Mouse (Mus musculus): Measurements from ENCODE around the gene Farsa.
"Not testable (repeated sequence)": the region's sequence is repeated elsewhere in the genome, so short reads cannot be mapped to it uniquely, and the experiment has no call there.

Gene Farsa

GRCm38 (mm10) chr8:84873016-84873415 is 16.2 kb downstream of the Farsa start:
- no peak for DNase-seq (ENCODE audit: low spot score in 2 of 2)

- no peak for DNase-seq (ENCODE audit: low spot score in 2 of 2)
Measured at GRCm38 (mm10) chr8:84874339-84874738, 17.6 kb downstream of the Farsa start.

GRCm38 (mm10) chr8:84877297-84878035 is 20.7 kb downstream of the Farsa start:
- DNase-seq (ENCODE audit: low spot score in 2 of 2) = no peak

- no peak for DNase-seq (ENCODE audit: low spot score in 2 of 2)
Measured at GRCm38 (mm10) chr8:84878915-84879314, 22.1 kb downstream of the Farsa start.

GRCm38 (mm10) chr8:84884728-84885127 is 27.9 kb downstream of the Farsa start:
- no peak for DNase-seq (ENCODE audit: low spot score in 2 of 2)

GRCm38 (mm10) chr8:84888280-84888679 is 31.5 kb downstream of the Farsa start:
- no peak for DNase-seq (ENCODE audit: low spot score in 2 of 2)

- no peak for DNase-seq (ENCODE audit: low spot score in 2 of 2)
Measured at GRCm38 (mm10) chr8:84889141-84889540, 32.4 kb downstream of the Farsa start.

- peak in 1 of 2 experiments; percentile 2 for DNase-seq (ENCODE audit: low spot score in 2 of 2)
Measured at GRCm38 (mm10) chr8:84892993-84893708, 36.4 kb downstream of the Farsa start.

GRCm38 (mm10) chr8:84893709-84894134 is 36.9 kb downstream of the Farsa start, which contains the start of gene Gcdh:
Gene Gcdh, minus strand, starts transcription at chr8:84893921.
- DNase-seq (ENCODE audit: low spot score in 2 of 2) = peak; percentile 92 to 95

- DNase-seq (ENCODE audit: low spot score in 2 of 2) = no peak
Measured at GRCm38 (mm10) chr8:84895963-84896362, 39.2 kb downstream of the Farsa start.

GRCm38 (mm10) chr8:84901071-84901470 is 44.3 kb downstream of the Farsa start:
- no peak for DNase-seq (ENCODE audit: low spot score in 2 of 2)

- no peak for DNase-seq (ENCODE audit: low spot score in 2 of 2)
Measured at GRCm38 (mm10) chr8:84901752-84902151, 45.0 kb downstream of the Farsa start, which contains the start of gene Klf1. Gene Klf1, plus strand, starts transcription at chr8:84901928.

- DNase-seq (ENCODE audit: low spot score in 2 of 2) = no peak
Measured at GRCm38 (mm10) chr8:84902367-84902919, 45.7 kb downstream of the Farsa start.

- peak; percentile 90 to 93 for DNase-seq (ENCODE audit: low spot score in 2 of 2)
Measured at GRCm38 (mm10) chr8:84902920-84903661, 46.3 kb downstream of the Farsa start.

GRCm38 (mm10) chr8:84904351-84904750 is 47.6 kb downstream of the Farsa start:
- DNase-seq (ENCODE audit: low spot score in 2 of 2) = no peak

- DNase-seq (ENCODE audit: low spot score in 2 of 2) = no peak
Measured at GRCm38 (mm10) chr8:84907037-84907436, 50.2 kb downstream of the Farsa start.

- DNase-seq (ENCODE audit: low spot score in 2 of 2) = no peak
Measured at GRCm38 (mm10) chr8:84907493-84907892, 50.7 kb downstream of the Farsa start.

- not testable (repeated sequence) for DNase-seq (ENCODE audit: low spot score in 2 of 2)
Measured at GRCm38 (mm10) chr8:84907979-84908378, 51.2 kb downstream of the Farsa start.

- DNase-seq (ENCODE audit: low spot score in 2 of 2) = peak; percentile 75 to 77
Measured at GRCm38 (mm10) chr8:84908421-84909161, 51.8 kb downstream of the Farsa start, which contains the start of gene Dnase2a. Gene Dnase2a, plus strand, starts transcription at chr8:84908560.

GRCm38 (mm10) chr8:84909162-84909767 is 52.5 kb downstream of the Farsa start:
- DNase-seq (ENCODE audit: low spot score in 2 of 2) = no peak

GRCm38 (mm10) chr8:84909949-84910348 is 53.2 kb downstream of the Farsa start:
- no peak for DNase-seq (ENCODE audit: low spot score in 2 of 2)
